Mouse (Mus musculus) CH12.LX (cell line): ENCODE results near the gene Myh6. TPM values are rescaled to one million over a fixed set of nuclear protein-coding genes. Genes with fewer than 3 reads are reported as not detected.

Source experiments
- DNase-seq: peaks from one replicate; pipeline ENCODE4 v3.0.0-alpha.2; 2013; ENCODE audit errors: extremely low read depth
- H3K27ac ChIP-seq: 2 replicates; pipeline ENCODE4 v1.5.1; 2012; ENCODE audit warnings: low read depth, mild to moderate bottlenecking, control low read depth, moderate library complexity; ENCODE audit not compliant: insufficient read depth
- H3K27me3 ChIP-seq: replicated peaks from 2 replicates; pipeline ENCODE3; 2012; ENCODE audit warnings: inconsistent platforms
- H3K36me3 ChIP-seq, 2 experiments: replicated peaks in 1 of 2; 2 replicates each; pipeline versions ENCODE3 to v1.6.1; 2012; ENCODE audit warnings: inconsistent platforms in 1 of 2, low read length in 1 of 2, mild to moderate bottlenecking in 1 of 2, mixed read lengths in 1 of 2, moderate library complexity in 1 of 2; ENCODE audit not compliant: control insufficient read depth in 1 of 2, insufficient read depth in 1 of 2
- H3K4me1 ChIP-seq, 2 experiments: 2 replicates each; pipeline ENCODE4 v1.6.1; 2012; ENCODE audit warnings: inconsistent platforms in 1 of 2, moderate library complexity in 1 of 2; ENCODE audit not compliant: insufficient read depth in 2 of 2, control insufficient read depth in 1 of 2
- H3K4me2 ChIP-seq: 2 replicates; pipeline ENCODE4 v1.6.1; 2012; ENCODE audit warnings: low read depth, mild to moderate bottlenecking, control low read depth; ENCODE audit not compliant: poor library complexity, insufficient read depth, severe bottlenecking
- H3K4me3 ChIP-seq, 3 experiments: fragments of 150-350 bp in 1 of 3; sonication (generic) in 1 of 3; replicated peaks in 1 of 3; 2 replicates each; pipeline versions ENCODE3 to v1.5.1; 2011 to 2012; ENCODE audit warnings: low read depth in 2 of 3, low read length in 2 of 3, mild to moderate bottlenecking in 2 of 3, moderate library complexity in 2 of 3, control low read depth in 1 of 3, improper control_type of control experiment in 1 of 3, inconsistent platforms in 1 of 3, mixed read lengths in 1 of 3; ENCODE audit not compliant: poor library complexity in 1 of 3
- H3K79me2 ChIP-seq: replicated peaks from 2 replicates; pipeline ENCODE4 v1.6.1; 2012; ENCODE audit warnings: mild to moderate bottlenecking, moderate library complexity; ENCODE audit not compliant: control insufficient read depth, poor library complexity, insufficient read depth, severe bottlenecking; ENCODE audit errors: extremely low read depth
- H3K9ac ChIP-seq: 2 replicates; pipeline ENCODE4 v1.6.1; 2012; ENCODE audit warnings: low read depth, mild to moderate bottlenecking, control low read depth, moderate library complexity; ENCODE audit not compliant: insufficient read depth
- H3K9me3 ChIP-seq: replicated peaks from 2 replicates; pipeline ENCODE3; 2012; ENCODE audit warnings: low read length, inconsistent platforms, mixed read lengths
- BHLHE40 ChIP-seq: IDR thresholded peaks from 2 replicates; pipeline ENCODE4 v1.6.1; 2011; ENCODE audit warnings: mild to moderate bottlenecking, low read depth, low read length, improper control_type of control experiment
- CHD2 ChIP-seq: IDR thresholded peaks from 2 replicates; pipeline ENCODE4 v1.6.1; 2011; ENCODE audit warnings: low read length, improper control_type of control experiment
- CTCF ChIP-seq, 2 experiments: IDR thresholded peaks in 1 of 2; conservative IDR thresholded peaks in 1 of 2; 2 replicates each; pipeline ENCODE4 v1.5.1; 2011 to 2012; ENCODE audit warnings: low read depth in 2 of 2, low read length in 2 of 2, improper control_type of control experiment in 1 of 2, inconsistent platforms in 1 of 2, mild to moderate bottlenecking in 1 of 2, moderate library complexity in 1 of 2
- ELF1 ChIP-seq: IDR thresholded peaks from 2 replicates; pipeline ENCODE4 v1.6.1; 2014; ENCODE audit warnings: low read depth, mild to moderate bottlenecking, inconsistent platforms, low read length, improper control_type of control experiment
- EP300 ChIP-seq: IDR thresholded peaks from 2 replicates; pipeline ENCODE4 v1.6.1; 2011; ENCODE audit warnings: low read length, improper control_type of control experiment
- ETS1 ChIP-seq: conservative IDR thresholded peaks from 2 replicates; pipeline ENCODE4 v1.6.1; 2012; ENCODE audit warnings: low read depth, mild to moderate bottlenecking, inconsistent platforms, low read length, improper control_type of control experiment, moderate library complexity
- GABPA ChIP-seq: IDR thresholded peaks from 2 replicates; pipeline ENCODE4 v1.6.1; 2012; ENCODE audit warnings: low read depth, low read length, improper control_type of control experiment, inconsistent platforms; ENCODE audit not compliant: insufficient replicate concordance
- HCFC1 ChIP-seq: IDR thresholded peaks from 2 replicates; pipeline ENCODE4 v1.6.1; 2012; ENCODE audit warnings: low read depth, mild to moderate bottlenecking, inconsistent platforms, low read length, improper control_type of control experiment
- JUN ChIP-seq: IDR thresholded peaks from 2 replicates; pipeline ENCODE4 v1.6.1; 2011; ENCODE audit warnings: low read depth, mild to moderate bottlenecking, low read length, improper control_type of control experiment, moderate library complexity; ENCODE audit not compliant: insufficient read depth
- JUND ChIP-seq: conservative IDR thresholded peaks from 2 replicates; pipeline ENCODE4 v1.6.1; 2011; ENCODE audit warnings: low read depth, low read length, improper control_type of control experiment
- MAFK ChIP-seq: IDR thresholded peaks from 2 replicates; pipeline ENCODE4 v1.6.1; 2011; ENCODE audit warnings: low read length, improper control_type of control experiment; ENCODE audit not compliant: insufficient replicate concordance
- MAX ChIP-seq: IDR thresholded peaks from 2 replicates; pipeline ENCODE4 v1.6.1; 2011; ENCODE audit warnings: low read length, improper control_type of control experiment
- MXI1 ChIP-seq: IDR thresholded peaks from 2 replicates; pipeline ENCODE4 v1.6.1; 2011; ENCODE audit warnings: mild to moderate bottlenecking, low read depth, low read length, improper control_type of control experiment
- PAX5 ChIP-seq: IDR thresholded peaks from 2 replicates; pipeline ENCODE4 v1.6.1; 2012; ENCODE audit warnings: low read length, inconsistent platforms, mixed read lengths
- RAD21 ChIP-seq: IDR thresholded peaks from 2 replicates; pipeline ENCODE4 v1.6.1; 2011; ENCODE audit warnings: low read depth, mild to moderate bottlenecking, low read length, improper control_type of control experiment, moderate library complexity
- SMC3 ChIP-seq: IDR thresholded peaks from 2 replicates; pipeline ENCODE4 v1.6.1; 2011; ENCODE audit warnings: low read depth, low read length, improper control_type of control experiment
- TBP ChIP-seq: conservative IDR thresholded peaks from 2 replicates; pipeline ENCODE4 v1.6.1; 2011; ENCODE audit warnings: low read depth, low read length, improper control_type of control experiment
- TCF12 ChIP-seq: IDR thresholded peaks from 2 replicates; pipeline ENCODE4 v1.6.1; 2014; ENCODE audit warnings: low read depth, mild to moderate bottlenecking, inconsistent platforms, low read length, improper control_type of control experiment
- USF1 ChIP-seq: IDR thresholded peaks from 2 replicates; pipeline ENCODE4 v1.6.1; 2014; ENCODE audit warnings: low read depth, mild to moderate bottlenecking, inconsistent platforms, low read length, improper control_type of control experiment
- USF2 ChIP-seq: conservative IDR thresholded peaks from 2 replicates; pipeline ENCODE4 v1.6.1; 2011; ENCODE audit warnings: low read depth, low read length, improper control_type of control experiment
- dilution Hi-C: fragments of 300-500 bp; cut with MboI; formaldehyde crosslinking; loops from 2 replicates; pipeline ENCODE4 v1.14.3; 2020; ENCODE audit warnings: low sequenced_read_pairs; ENCODE audit not compliant: extremely low pct_unique_long_range_greater_than_20kb, extremely low pct_ligation_motif_present
- in situ Hi-C: fragments of 300-500 bp; cut with MboI; formaldehyde crosslinking; loops from 3 replicates; pipeline ENCODE4 v1.14.3; 2019; ENCODE audit warnings: low sequenced_read_pairs, low pct_ligation_motif_present, low pct_unique_long_range_greater_than_20kb, mixed read lengths
- polyA plus RNA-seq: library from polyadenylated mRNA; unstranded; fragments of >175 nt; gene quantifications from 2 replicates; pipeline ENCODE4 v1.2.1, GENCODE M21; 2012; ENCODE audit warnings: low read depth; ENCODE audit not compliant: insufficient read length
- total RNA-seq, 2 experiments: library from RNA; depleted of rRNA; stranded (reverse); fragments of 300-350 nt in 1 of 2; fragments of >200 nt in 1 of 2; gene quantifications; 2 replicates each; pipeline ENCODE4 v1.2.3; 2012 to 2014

The Myh6 gene
- total and polyA plus RNA-seq, 3 experiments = 0.04 to 1.5 (median 0.98) TPM

DNA sequence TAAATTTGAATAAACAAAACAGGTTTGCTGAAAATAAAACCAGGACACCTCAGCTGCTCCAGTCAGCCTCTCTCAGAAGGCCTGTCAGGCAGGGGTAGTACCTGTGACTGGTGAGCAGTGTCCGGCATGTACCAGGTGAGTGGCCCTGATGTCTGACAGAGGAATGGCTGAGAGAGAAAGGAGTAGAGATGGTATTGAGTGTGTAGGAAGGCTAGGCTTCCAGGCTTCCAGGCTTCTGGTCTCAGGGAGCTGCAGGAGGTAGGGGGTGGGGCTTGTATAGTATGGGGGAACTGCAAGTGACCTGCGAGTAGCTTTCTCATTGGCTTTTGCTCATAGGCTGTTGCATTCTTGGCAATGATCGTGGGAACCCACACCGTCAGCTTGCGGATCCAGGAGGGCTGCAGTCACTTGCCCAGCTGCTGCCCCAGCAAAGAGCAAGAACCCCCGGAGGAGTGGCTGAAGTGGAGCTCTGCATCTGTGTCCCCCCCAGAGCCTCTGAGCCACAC lies 34.0 kb downstream of the Myh6 start, which contains the start of gene Il25:
Gene Il25, plus strand, starts transcription at position 51 of the 506 bp plus-strand sequence.
- Histone ChIP-seq H3K36me3 (no peaks in the 10 kb centered on the region), H3K4me1 (peaks cover 3 to 12% of the 10 kb centered on the region in 2 experiments), H3K27ac (no peak within 1 kb of the TSS), H3K4me3 (no peak within 1 kb of the TSS), H3K9ac (no peak within 1 kb of the TSS), H3K4me2 (no peak within 1 kb of the TSS), H3K9me3 (no peaks in the 10 kb centered on the region), H3K27me3 (peaks cover 76% of the 10 kb centered on the region), H3K79me2 (no peaks in the 10 kb centered on the region)
- dilution Hi-C loops = no loop called here
- in situ Hi-C loops = no loop called here
- no peak for DNase-seq
- no peak for TF ChIP-seq JUN
- no peak for TF ChIP-seq MAX
- TF ChIP-seq GABPA = no peak
- no peak for TF ChIP-seq MXI1
- no peak for TF ChIP-seq ELF1
- TF ChIP-seq TBP = no peak

GRCm38 (mm10) chr14:54930431-54930830 lies 36.3 kb downstream of the Myh6 start:
- Histone ChIP-seq H3K4me2 (no peak overlapping the region), H3K36me3 (no peaks in the 10 kb centered on the region), H3K27ac (no peak overlapping the region), H3K27me3 (peaks cover 80% of the 10 kb centered on the region), H3K9me3 (peaks cover 4% of the 10 kb centered on the region), H3K79me2 (no peaks in the 10 kb centered on the region), H3K4me1 (peaks cover 3 to 12% of the 10 kb centered on the region in 2 experiments), H3K9ac (no peak overlapping the region), H3K4me3 (no peak overlapping the region)
- TF ChIP-seq CHD2 (no peak), RAD21 (no peak), MAFK (no peak), ETS1 (no peak), CTCF (conservative IDR thresholded peaks at IDR 0.05 in 1 of 2, IDR thresholded peaks at IDR 0.05 in 1 of 2; ENCODE audit: low read depth in 2 of 2, low read length in 2 of 2) (no peak), SMC3 (no peak), PAX5 (no peak), USF2 (no peak), TBP (no peak), EP300 (no peak), USF1 (no peak), HCFC1 (no peak), TCF12 (no peak), MAX (no peak), JUND (no peak), BHLHE40 (no peak)
- in situ Hi-C loops (no loop called here), dilution Hi-C loops (no loop called here)
- no peak for DNase-seq
